In genomic region chr5:36033531-36034426, GRCm38 (mm10) we compare ENCODE assay signal across 8 mouse cellular contexts.
A peak's percentile ranks its signal among the peaks of the same experiment; 100 is the strongest.
DNase-seq lines count a peak whose midpoint lies in the region; ATAC-seq lines count a peak whose summit lies in the region.

No protein-coding gene starts in this region.

- H3K36me3 ChIP-seq in hindbrain, embryonic 11.5 days (ENCODE audit: control insufficient read depth, insufficient read depth, low read length): no peaks in the 10 kb centered on the region
- peaks cover 10% of the 10 kb centered on the region; the same call in 1 of the 2 replicates for H3K36me3 ChIP-seq in midbrain, embryonic 14.5 days (ENCODE audit: control insufficient read depth, insufficient read depth, low read length)
- no peaks in the 10 kb centered on the region for H3K36me3 ChIP-seq in stomach, embryonic 15.5 days

- no peak overlapping the region for H3K4me2 ChIP-seq in hindbrain, embryonic 11.5 days (replicated peaks; ENCODE audit: low read depth, low read length)
- no peak overlapping the region for H3K4me2 ChIP-seq in midbrain, embryonic 14.5 days (ENCODE audit: low read length)
- H3K4me2 ChIP-seq in stomach, embryonic 15.5 days: no peak overlapping the region

- intact Hi-C loops in left cerebral cortex, postnatal 14 days (cut with DNase I): loop anchor here (1.0 to 2.0 kb wide), 2 partner anchors 189 to 365 kb away; partner anchors contain the start of gene Sorcs2

- H3K4me1 ChIP-seq in hindbrain, embryonic 11.5 days (replicated peaks; ENCODE audit: control insufficient read depth, insufficient read depth, low read length): no peaks in the 10 kb centered on the region
- H3K4me1 ChIP-seq in midbrain, embryonic 14.5 days (ENCODE audit: control insufficient read depth, insufficient read depth, low read length): no peaks in the 10 kb centered on the region
- no peaks in the 10 kb centered on the region for H3K4me1 ChIP-seq in stomach, embryonic 15.5 days

- H3K4me3 ChIP-seq in hindbrain, embryonic 11.5 days (ENCODE audit: low read depth, low read length): no peak overlapping the region
- no peak overlapping the region for H3K4me3 ChIP-seq in midbrain, embryonic 14.5 days (replicated peaks; ENCODE audit: low read depth, low read length)
- H3K4me3 ChIP-seq in stomach, embryonic 15.5 days (replicated peaks): no peak overlapping the region

- no peaks in the 10 kb centered on the region for H3K9me3 ChIP-seq in hindbrain, embryonic 11.5 days (ENCODE audit: control insufficient read depth, low read length)
- no peaks in the 10 kb centered on the region for H3K9me3 ChIP-seq in midbrain, embryonic 14.5 days (ENCODE audit: control insufficient read depth, low read length)
- no peaks in the 10 kb centered on the region for H3K9me3 ChIP-seq in stomach, embryonic 15.5 days

- ATAC-seq in hindbrain, embryonic 11.5 days (ENCODE audit: low FRiP score): peak; percentile 47; the same call in 1 of the 2 replicates
- peak; percentile 58; the same call in 1 of the 2 replicates for ATAC-seq in midbrain, embryonic 14.5 days (ENCODE audit: low FRiP score, low TSS enrichment)
- no peak for ATAC-seq in stomach, embryonic 15.5 days (ENCODE audit: insufficient read depth, low FRiP score, low read depth)

- peak; percentile 57 for DNase-seq in gastrocnemius, adult 18-20 months (ENCODE audit: low spot score)
- DNase-seq in gastrocnemius, postnatal 25 days: no peak
- peak; percentile 75 for DNase-seq in MN1 (ENCODE audit: low spot score)
- peak; percentile 71 for DNase-seq in embryo, embryonic 11.5 days (ENCODE audit: low read depth, low spot score)
- DNase-seq in hindbrain, embryonic 11.5 days (ENCODE audit: low spot score): peak; percentile 85
- peak; percentile 67 to 72 for DNase-seq in left cerebral cortex, postnatal 14 days (ENCODE audit: low spot score in 2 of 2)
- peak; percentile 94 for DNase-seq in midbrain, embryonic 14.5 days

- H3K27ac ChIP-seq in hindbrain, embryonic 11.5 days (ENCODE audit: low read depth, low read length): no peak overlapping the region
- H3K27ac ChIP-seq in midbrain, embryonic 14.5 days (replicated peaks; ENCODE audit: low read depth, low read length): no peak overlapping the region
- H3K27ac ChIP-seq in stomach, embryonic 15.5 days: 0 out of 2 replicates have a peak overlapping the region, but pooled peaks have one; percentile 2

- H3K9ac ChIP-seq in hindbrain, embryonic 11.5 days (ENCODE audit: low read depth, low read length): no peak overlapping the region
- H3K9ac ChIP-seq in midbrain, embryonic 14.5 days (replicated peaks; ENCODE audit: low read length): no peak overlapping the region
- no peak overlapping the region for H3K9ac ChIP-seq in stomach, embryonic 15.5 days

- WGBS in hindbrain, embryonic 11.5 days: 48% methylated on average over 8 of the region's 8 CpGs
- WGBS in midbrain, embryonic 14.5 days: 41% methylated on average over 8 of the region's 8 CpGs
- 44% methylated on average over 8 of the region's 8 CpGs for WGBS in stomach, embryonic 15.5 days

- no peaks in the 10 kb centered on the region for H3K27me3 ChIP-seq in hindbrain, embryonic 11.5 days (ENCODE audit: control insufficient read depth, insufficient read depth, low read length)
- H3K27me3 ChIP-seq in midbrain, embryonic 14.5 days (ENCODE audit: control insufficient read depth, insufficient read depth, low read length): no peaks in the 10 kb centered on the region
- no peaks in the 10 kb centered on the region for H3K27me3 ChIP-seq in stomach, embryonic 15.5 days (replicated peaks)
